Mouse (Mus musculus) embryonic facial prominence, embryonic 11.5 days (tissue): ENCODE data around the gene Tsen54. TPM values are rescaled to one million over a fixed set of nuclear protein-coding genes. Genes with fewer than 3 reads are reported as not detected.

Experiments
- ATAC-seq: fragments of 200-750 bp; cut with Nextera tagmentation; replicated peaks from 2 replicates; pipeline ENCODE4 v1.8.0; 2017; ENCODE audit warnings: low read depth; ENCODE audit not compliant: insufficient number of reproducible peaks, low FRiP score, low TSS enrichment
- DNase-seq: peaks from one replicate; pipeline ENCODE4 v3.0.0-alpha.2; 2015; ENCODE audit warnings: low spot score
- H3K27ac ChIP-seq: fragments of 300-500 bp; sonication (generic); replicated peaks from 2 replicates; pipeline ENCODE4 v1.5.1; 2014; ENCODE audit warnings: mild to moderate bottlenecking, low read depth, low read length, control low read depth
- H3K27me3 ChIP-seq: fragments of 300-500 bp; sonication (generic); 2 replicates; pipeline ENCODE4 v1.6.1; 2014; ENCODE audit warnings: mild to moderate bottlenecking, low read length, moderate library complexity, mixed read lengths; ENCODE audit not compliant: control insufficient read depth, insufficient read depth
- H3K36me3 ChIP-seq: fragments of 300-500 bp; sonication (generic); replicated peaks from 2 replicates; pipeline ENCODE4 v1.6.1; 2014; ENCODE audit warnings: low read depth, mild to moderate bottlenecking, low read length, moderate library complexity, mixed read lengths; ENCODE audit not compliant: control insufficient read depth, insufficient read depth
- H3K4me1 ChIP-seq: fragments of 300-500 bp; sonication (generic); 2 replicates; pipeline ENCODE4 v1.6.1; 2014; ENCODE audit warnings: low read length, mixed read lengths; ENCODE audit not compliant: control insufficient read depth, insufficient read depth
- H3K4me2 ChIP-seq: fragments of 300-500 bp; sonication (generic); 2 replicates; pipeline ENCODE4 v1.6.1; 2014; ENCODE audit warnings: low read depth, mild to moderate bottlenecking, control low read depth, low read length, moderate library complexity
- H3K4me3 ChIP-seq: fragments of 300-500 bp; sonication (generic); 2 replicates; pipeline ENCODE4 v1.5.1; 2014; ENCODE audit warnings: low read depth, low read length, control low read depth
- H3K9ac ChIP-seq: fragments of 300-500 bp; sonication (generic); replicated peaks from 2 replicates; pipeline ENCODE4 v1.6.1; 2014; ENCODE audit warnings: mild to moderate bottlenecking, control low read depth, low read length
- H3K9me3 ChIP-seq: fragments of 300-500 bp; sonication (generic); replicated peaks from 2 replicates; pipeline ENCODE4 v1.6.1; 2016; ENCODE audit warnings: mild to moderate bottlenecking, low read length, inconsistent platforms, mixed read lengths; ENCODE audit not compliant: control insufficient read depth
- WGBS: fragments of 180-500 bp; shearing (Covaris S2); extraction: QIAGEN DNeasy Blood & Tissue Kit; methylation state at CpG from one replicate; pipeline ENCODE4 v1.1.7; 2014; 5-methylcytosine and 5-hydroxymethylcytosine counted together
- polyA plus RNA-seq: library from polyadenylated mRNA; unstranded; fragments of >200 nt; fragmentation: Nextera tagmentation; extraction: Ambion mirVana; gene quantifications from 2 replicates; pipeline ENCODE4 v1.2.1, GENCODE M21; 2014

The Tsen54 gene
- polyA plus RNA-seq, 1 experiment from 2014 or later, result 22.2 TPM

DNA sequence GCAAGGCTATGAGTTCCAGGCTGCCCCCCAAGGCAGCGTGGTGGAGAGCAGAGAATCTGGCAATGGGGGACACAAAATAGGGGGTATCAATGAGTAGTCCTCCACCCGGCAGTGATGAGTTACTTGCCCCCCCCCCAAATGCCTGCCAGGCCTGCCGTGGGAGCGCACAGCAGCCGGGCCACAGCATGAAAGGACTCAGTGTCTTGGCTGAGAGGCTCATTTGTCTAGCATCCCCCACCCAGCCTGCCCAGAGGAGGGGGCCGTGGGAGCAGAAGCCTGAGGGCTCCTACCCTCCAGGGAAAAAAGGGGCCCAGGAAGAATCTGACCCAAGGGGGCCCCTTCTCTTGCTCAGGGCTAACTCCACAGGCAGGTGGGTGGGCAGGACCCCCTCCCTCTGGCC is 7.2 kb upstream of the Tsen54 start:
- Histone ChIP-seq H3K4me3 (no peak overlapping the region), H3K27ac (no peak overlapping the region), H3K4me1 (peaks cover 5% of the 10 kb centered on the region), H3K27me3 (no peaks in the 10 kb centered on the region), H3K9ac (no peak overlapping the region), H3K36me3 (peaks cover 18% of the 10 kb centered on the region), H3K9me3 (no peaks in the 10 kb centered on the region), H3K4me2 (no peak overlapping the region)
- 63% methylated on average over 6 of the region's 6 CpGs for WGBS
- ATAC-seq (no peak), DNase-seq (no peak)

DNA sequence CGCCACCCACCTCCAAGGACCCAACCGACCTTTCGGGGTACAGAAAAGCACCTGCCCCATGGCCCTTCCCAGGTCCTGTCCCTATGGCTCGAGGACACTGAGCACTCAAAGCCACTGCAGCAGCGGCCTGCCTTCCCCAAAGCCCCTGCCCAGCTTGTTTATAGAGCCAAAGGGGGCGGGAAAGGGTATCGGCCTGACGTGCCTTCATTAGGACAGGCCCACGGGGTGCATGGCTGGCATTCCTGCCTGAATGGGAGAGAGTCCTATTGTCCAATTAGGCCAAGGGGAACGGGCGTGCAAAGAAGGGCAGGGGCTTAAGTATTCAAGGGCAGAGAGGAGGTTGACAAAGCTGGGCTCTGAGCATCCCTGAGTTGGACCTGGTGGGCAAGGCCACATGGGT is 6.6 kb upstream of the Tsen54 start:
- H3K4me2 ChIP-seq, result no peak overlapping the region
- H3K36me3 ChIP-seq, result peaks cover 17% of the 10 kb centered on the region
- DNase-seq (no peak), ATAC-seq (no peak)
- no peaks in the 10 kb centered on the region for H3K9me3 ChIP-seq
- H3K4me1 ChIP-seq, result peaks cover 8% of the 10 kb centered on the region
- no peak overlapping the region for H3K9ac ChIP-seq
- H3K4me3 ChIP-seq, result no peak overlapping the region
- H3K27me3 ChIP-seq, result no peaks in the 10 kb centered on the region
- no peak overlapping the region for H3K27ac ChIP-seq
- 63% methylated on average over 11 of the region's 11 CpGs for WGBS

DNA sequence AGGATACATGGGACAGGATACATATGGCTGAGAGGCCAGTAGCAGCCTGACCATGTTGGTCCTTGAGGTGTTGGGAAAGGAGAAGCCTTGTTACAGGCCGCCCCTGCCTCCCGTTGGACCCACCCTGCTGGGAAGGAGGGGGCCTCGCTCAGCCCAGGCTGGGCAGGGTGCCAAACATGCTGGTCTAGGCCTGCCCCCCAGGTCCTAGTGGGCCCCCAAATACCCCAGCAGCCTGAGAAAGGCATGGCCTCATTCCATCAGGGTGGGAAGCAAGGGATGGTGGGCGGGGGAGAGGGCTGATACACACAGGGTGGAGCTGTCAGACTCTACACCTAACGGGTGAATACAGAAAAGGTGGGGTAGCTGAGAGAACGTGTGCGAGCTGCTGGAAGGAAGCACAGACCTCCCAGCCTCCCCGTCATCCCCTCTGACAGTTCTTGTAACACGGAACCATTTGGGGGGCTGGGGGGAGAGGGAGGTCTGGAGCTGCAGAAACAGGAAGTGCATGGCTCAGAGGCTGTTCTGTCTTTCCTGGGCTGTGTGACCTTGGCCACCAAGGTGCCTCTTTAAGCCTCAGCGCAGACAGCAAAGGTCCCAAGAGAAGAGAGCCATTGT is 5.7 kb upstream of the Tsen54 start:
- no peaks in the 10 kb centered on the region for H3K27me3 ChIP-seq
- H3K9me3 ChIP-seq, result no peaks in the 10 kb centered on the region
- 66% methylated on average over 10 of the region's 10 CpGs for WGBS
- peaks cover 14% of the 10 kb centered on the region for H3K36me3 ChIP-seq
- H3K4me1 ChIP-seq, result peaks cover 8% of the 10 kb centered on the region
- H3K4me3 ChIP-seq, result no peak overlapping the region
- H3K4me2 ChIP-seq, result no peak overlapping the region; the same call in 1 of the 2 replicates
- no peak overlapping the region; the same call in 1 of the 2 replicates for H3K27ac ChIP-seq
- ATAC-seq, result no peak
- no peak overlapping the region for H3K9ac ChIP-seq
- DNase-seq, result no peak

DNA sequence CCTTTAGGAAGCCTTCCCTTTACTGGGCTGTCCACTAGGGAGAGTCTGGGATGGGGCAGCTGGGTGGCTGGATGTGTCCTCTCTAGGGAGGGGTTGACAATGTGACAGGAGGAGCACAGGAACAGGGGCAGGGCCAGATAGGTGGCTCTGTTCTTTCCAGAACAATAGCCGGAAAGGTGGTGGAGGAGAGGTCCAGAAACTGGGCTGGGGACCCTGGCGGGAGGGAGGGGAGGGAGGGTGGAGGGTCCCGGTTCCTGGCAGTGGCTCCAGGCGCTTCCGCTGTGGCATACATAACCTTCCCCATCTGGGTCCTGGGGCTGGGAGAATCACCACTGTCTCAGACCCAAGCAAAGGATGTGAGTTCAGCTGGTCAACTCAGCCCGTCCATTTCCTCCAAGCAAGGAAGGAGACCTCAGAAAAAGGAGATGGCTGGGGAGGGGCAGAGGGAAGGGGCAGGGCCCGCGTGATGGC is 5.2 kb upstream of the Tsen54 start:
- H3K27ac ChIP-seq, result no peak overlapping the region; the same call in 1 of the 2 replicates
- H3K4me2 ChIP-seq, result no peak overlapping the region; the same call in 1 of the 2 replicates
- H3K9me3 ChIP-seq, result no peaks in the 10 kb centered on the region
- ATAC-seq (no peak), DNase-seq (no peak)
- no peaks in the 10 kb centered on the region for H3K27me3 ChIP-seq
- no peak overlapping the region for H3K9ac ChIP-seq
- WGBS, result 64% methylated on average over 8 of the region's 8 CpGs
- peaks cover 8% of the 10 kb centered on the region for H3K4me1 ChIP-seq
- peaks cover 14% of the 10 kb centered on the region for H3K36me3 ChIP-seq
- H3K4me3 ChIP-seq, result no peak overlapping the region

DNA sequence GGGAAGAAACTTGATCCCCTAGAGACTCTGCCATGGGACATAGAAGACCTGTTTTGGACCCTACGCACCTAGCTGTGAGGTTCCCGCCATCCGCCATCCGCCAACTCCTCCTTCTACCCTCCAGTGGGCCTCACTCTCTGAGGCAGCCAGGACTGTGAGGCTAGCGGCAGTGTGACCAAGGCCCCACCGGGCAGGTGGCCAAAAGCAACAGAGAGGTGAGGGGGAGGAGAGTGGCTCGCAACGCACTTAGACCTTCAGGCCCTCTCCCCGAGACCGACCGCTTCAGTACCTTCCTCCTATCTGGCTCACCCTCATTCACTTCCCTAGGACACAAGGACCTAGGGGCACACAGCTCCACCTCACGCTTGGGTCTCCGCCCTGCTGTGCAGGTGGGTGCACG is 4.1 kb upstream of the Tsen54 start:
- Histone ChIP-seq H3K9me3 (no peaks in the 10 kb centered on the region), H3K4me1 (peaks cover 8% of the 10 kb centered on the region), H3K36me3 (peaks cover 7% of the 10 kb centered on the region), H3K27ac (no peak overlapping the region), H3K9ac (no peak overlapping the region), H3K4me2 (peak overlapping the region; percentile 13; the same call in 1 of the 2 replicates), H3K4me3 (no peak overlapping the region), H3K27me3 (no peaks in the 10 kb centered on the region)
- no peak for DNase-seq
- 83% methylated on average over 14 of the region's 14 CpGs for WGBS
- no peak for ATAC-seq

DNA sequence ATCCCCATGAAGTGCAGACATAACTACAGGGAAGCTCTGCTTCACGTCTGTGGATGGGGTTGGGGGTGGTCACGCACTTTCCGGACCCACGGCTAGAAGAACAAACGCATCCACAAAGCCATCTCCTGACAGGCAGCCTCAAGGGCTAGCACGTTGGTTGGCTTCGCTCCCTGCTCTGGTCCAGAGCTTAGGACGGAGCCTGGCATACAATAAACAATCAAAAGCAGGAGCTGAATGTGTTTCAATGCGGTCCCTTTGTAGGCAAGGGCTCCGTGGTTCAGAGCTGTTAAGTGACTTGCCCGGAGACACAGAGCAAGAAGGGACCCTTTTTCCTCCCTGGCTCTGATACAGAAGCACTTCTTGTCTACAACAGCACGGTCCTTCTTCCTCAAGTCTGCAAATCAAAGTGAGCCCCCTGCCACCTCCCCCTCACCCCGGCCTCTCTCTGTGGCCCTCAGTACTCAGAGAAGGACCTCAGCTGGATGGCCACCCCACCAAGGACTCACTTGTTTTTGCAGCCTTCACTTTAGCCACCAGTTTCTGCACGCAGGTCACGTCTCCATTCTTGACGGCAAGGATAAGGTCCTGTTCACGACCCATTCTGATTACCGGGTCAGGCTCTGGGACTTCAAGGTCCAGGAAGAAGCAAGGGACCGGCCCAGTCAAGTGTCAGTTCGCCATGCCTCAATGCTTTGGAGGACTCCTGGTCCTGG is 3.0 kb upstream of the Tsen54 start:
- peaks cover 7% of the 10 kb centered on the region for H3K36me3 ChIP-seq
- H3K9ac ChIP-seq, result no peak overlapping the region
- H3K9me3 ChIP-seq, result no peaks in the 10 kb centered on the region
- WGBS, result 81% methylated on average over 20 of the region's 20 CpGs
- DNase-seq (no peak), ATAC-seq (no peak)
- no peak overlapping the region for H3K27ac ChIP-seq
- no peaks in the 10 kb centered on the region for H3K27me3 ChIP-seq
- H3K4me3 ChIP-seq, result no peak overlapping the region; the same call in 1 of the 2 replicates
- H3K4me1 ChIP-seq, result peaks cover 8% of the 10 kb centered on the region
- H3K4me2 ChIP-seq, result peak overlapping the region; percentile 93

DNA sequence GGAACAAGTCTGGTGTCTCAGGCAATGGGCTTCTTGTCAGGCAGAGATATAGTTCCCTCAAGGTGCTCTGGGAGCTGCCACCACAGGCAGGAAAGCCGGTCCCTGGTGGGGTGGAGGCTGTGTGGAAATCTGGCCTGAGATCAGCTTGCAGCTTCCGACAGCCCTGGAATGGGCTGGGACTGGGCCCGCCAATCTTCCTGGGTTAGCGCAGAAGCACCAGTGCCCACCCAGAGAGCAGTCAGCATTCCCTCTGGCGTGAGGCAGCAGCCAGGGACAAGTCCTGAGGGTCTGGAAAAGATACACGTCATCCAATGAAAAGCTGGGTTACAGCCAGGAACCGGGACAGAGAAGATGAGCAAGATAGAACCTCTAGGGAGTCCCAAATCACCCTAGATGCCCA is 2.4 kb upstream of the Tsen54 start:
- DNase-seq (no peak), ATAC-seq (no peak)
- Histone ChIP-seq H3K9ac (peak overlapping the region; percentile 89), H3K4me1 (peaks cover 8% of the 10 kb centered on the region), H3K4me2 (peak overlapping the region; percentile 93), H3K27ac (no peak overlapping the region), H3K27me3 (no peaks in the 10 kb centered on the region), H3K9me3 (no peaks in the 10 kb centered on the region), H3K4me3 (peak overlapping the region; percentile 96), H3K36me3 (peaks cover 3% of the 10 kb centered on the region)
- 42% methylated on average over 7 of the region's 7 CpGs for WGBS
